Mouse (Mus musculus): ENCODE results near the gene Fstl3. TPM values are rescaled to one million over a fixed set of nuclear protein-coding genes. Genes with fewer than 3 reads are reported as not detected.
A peak's percentile ranks its signal among the peaks of the same experiment; 100 is the strongest.

The Fstl3 gene
- polyA plus RNA-seq, 1 experiment from 2014 or later: 7.5 TPM

DNA sequence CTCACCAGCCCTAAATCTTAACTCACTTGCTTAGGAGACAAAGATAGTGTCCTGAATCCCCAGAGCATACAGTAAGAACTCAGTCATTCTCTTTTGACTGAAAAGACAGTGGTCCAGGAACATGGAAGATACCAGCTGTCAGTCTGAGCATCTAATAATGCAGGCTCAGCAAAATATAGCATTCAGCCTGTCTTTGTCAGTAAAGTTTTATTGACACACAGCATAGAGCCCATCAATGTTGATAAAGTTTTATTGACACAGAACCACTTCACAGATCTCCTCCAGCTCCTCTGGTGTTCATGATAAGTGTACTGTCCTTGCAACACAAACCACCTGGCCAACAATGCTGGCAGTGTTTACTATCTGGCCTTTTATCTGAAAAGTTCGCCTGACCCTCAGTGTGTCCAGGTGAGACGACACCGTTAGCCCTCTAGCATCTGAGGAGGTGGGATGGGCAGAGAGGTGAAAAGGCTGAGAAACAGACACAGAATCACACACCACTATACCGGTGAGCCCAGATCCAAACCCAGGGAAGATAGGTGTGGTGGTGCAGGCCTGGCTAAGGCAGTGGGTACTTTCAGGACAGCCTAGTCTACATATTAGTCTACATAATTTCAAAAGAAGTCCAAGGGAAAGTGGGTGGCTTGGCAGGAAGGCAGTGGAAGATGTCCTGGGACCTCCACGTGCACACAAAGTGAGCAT, 15.4 kb downstream of the Fstl3 start:
- 82% methylated on average over 5 of the region's 5 CpGs for WGBS
- no peak for ATAC-seq (ENCODE audit: insufficient number of reproducible peaks, insufficient read depth, low FRiP score, low TSS enrichment, low read depth)
- H3K4me2 ChIP-seq: no peak overlapping the region
- H3K27me3 ChIP-seq: no peaks in the 10 kb centered on the region
- H3K27ac ChIP-seq: peak overlapping the region; percentile 86; the same call in 1 of the 2 replicates
- H3K9ac ChIP-seq: peak overlapping the region; percentile 98; the same call in 1 of the 2 replicates
- H3K9me3 ChIP-seq: no peaks in the 10 kb centered on the region
- peaks cover 24% of the 10 kb centered on the region for H3K4me1 ChIP-seq
- H3K4me3 ChIP-seq: peak overlapping the region; percentile 91; the same call in 1 of the 2 replicates
- H3K36me3 ChIP-seq: peaks cover 6% of the 10 kb centered on the region; the same call in 1 of the 2 replicates

DNA sequence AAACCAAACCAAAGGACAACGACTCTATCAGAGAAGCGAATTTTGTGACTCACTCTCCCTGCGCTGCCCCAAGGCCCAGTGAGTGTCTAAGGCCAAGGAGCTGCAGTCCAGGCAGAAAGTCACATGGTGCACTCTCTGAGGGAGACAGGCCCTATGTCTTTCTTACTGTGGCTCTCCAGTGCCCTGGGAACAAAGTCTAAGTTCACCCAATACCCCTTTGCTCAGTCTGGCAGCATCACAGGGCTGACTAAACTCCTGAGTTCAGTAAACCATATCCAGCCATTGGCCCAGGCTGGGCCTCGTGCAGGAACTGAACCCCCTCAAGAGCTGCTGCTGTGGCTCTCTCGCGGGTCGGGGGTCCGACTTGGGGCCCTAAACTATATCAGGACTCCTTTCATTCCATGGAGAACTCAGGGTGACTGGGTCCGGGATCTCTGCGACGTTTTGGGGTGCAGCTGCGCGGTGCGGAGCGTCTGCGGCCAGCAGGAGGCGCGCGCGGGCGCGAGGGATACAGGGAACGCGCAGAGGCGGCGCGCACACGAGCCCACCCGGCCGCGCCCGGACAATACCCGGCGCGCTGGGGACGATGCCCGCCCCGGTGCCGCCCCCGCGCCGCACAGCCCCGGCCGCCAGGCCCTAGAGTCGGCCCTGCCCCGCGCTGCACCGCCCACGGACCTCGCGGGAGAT, 16.1 kb downstream of the Fstl3 start, which contains the start of gene Palm:
Palm (plus strand) TSS at position 522 of the 687 bp plus-strand sequence.
- peaks cover 6% of the 10 kb centered on the region; the same call in 1 of the 2 replicates for H3K36me3 ChIP-seq
- peak; percentile 56; the same call in 1 of the 2 replicates for ATAC-seq (ENCODE audit: insufficient number of reproducible peaks, insufficient read depth, low FRiP score, low TSS enrichment, low read depth)
- no peaks in the 10 kb centered on the region for H3K27me3 ChIP-seq
- peak within 1 kb of the TSS; percentile 91 for H3K4me3 ChIP-seq
- H3K9me3 ChIP-seq: no peaks in the 10 kb centered on the region
- peak within 1 kb of the TSS; percentile 98 for H3K9ac ChIP-seq
- H3K4me1 ChIP-seq: peaks cover 24% of the 10 kb centered on the region
- peak within 1 kb of the TSS; percentile 85 for H3K4me2 ChIP-seq
- peak within 1 kb of the TSS; percentile 86 for H3K27ac ChIP-seq
- WGBS: 8% methylated on average over 34 of the region's 51 CpGs

DNA sequence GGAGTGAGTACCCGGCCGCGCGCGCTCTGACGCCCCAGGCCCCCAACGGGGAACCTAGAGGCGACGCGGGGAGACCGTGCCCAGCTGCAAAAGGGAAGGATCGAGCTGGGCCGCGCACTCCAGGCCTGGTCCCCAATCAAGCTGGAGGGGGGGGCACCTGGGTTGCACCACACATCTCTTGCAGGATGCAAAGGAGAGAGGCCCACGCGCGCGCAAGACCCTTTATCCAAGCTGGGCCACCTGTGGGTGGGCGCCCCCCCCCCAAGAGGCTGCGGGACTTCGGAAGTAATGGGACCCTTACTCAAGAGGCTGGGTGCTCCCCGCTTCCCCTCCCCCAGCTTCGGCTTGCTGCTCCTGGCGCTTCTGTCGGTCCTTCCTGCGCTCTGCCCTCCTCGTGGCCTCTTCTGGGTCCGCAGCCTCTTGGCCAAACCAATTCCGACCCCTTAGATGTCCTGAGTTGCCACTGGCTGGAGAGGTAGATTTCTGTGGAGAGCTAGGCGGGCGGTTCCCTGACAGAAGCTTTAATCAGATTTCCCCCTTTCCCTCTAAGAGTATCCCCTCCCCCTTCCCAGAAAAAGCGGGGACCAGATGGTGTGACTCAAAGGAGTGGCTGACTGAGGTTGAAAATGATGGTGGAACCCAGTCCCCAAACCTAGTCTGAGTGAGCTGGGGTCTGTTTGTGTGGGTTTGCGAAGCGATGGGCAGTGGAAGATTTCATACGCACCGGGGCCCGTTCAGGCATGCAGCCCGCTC, 16.8 kb downstream of the Fstl3 start:
- Histone ChIP-seq H3K27me3 (no peaks in the 10 kb centered on the region), H3K4me3 (peak overlapping the region; percentile 91), H3K9ac (peak overlapping the region; percentile 98), H3K36me3 (peaks cover 6% of the 10 kb centered on the region; the same call in 1 of the 2 replicates), H3K4me1 (peaks cover 24% of the 10 kb centered on the region), H3K27ac (peak overlapping the region; percentile 86), H3K9me3 (no peaks in the 10 kb centered on the region), H3K4me2 (peak overlapping the region; percentile 85)
- WGBS: 1% methylated on average over 37 of the region's 38 CpGs
- ATAC-seq (ENCODE audit: insufficient number of reproducible peaks, insufficient read depth, low FRiP score, low TSS enrichment, low read depth): no peak

DNA sequence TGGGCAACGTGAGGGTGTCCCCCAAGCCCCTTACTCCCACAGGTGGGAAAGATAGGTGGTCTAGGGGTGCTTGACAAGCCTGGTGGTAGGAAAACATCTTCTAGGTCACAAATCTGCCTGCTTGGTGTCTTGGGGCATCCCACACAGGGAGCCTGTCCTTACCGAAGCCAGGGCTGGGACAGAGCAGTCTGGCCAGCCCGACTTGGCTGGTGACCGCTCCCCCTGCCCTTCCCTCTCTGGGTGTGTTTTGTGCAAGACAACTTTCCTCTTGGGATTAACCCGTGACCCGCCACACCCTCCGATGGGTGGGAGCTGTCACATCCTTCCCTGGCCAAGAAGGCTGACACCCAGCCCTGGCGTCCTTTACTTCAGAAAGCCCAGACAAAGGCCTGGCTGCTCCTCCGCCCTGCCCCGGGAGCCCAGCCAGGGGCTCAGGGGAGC, 17.4 kb downstream of the Fstl3 start:
- Histone ChIP-seq H3K27ac (peak overlapping the region; percentile 86), H3K27me3 (no peaks in the 10 kb centered on the region), H3K4me3 (peak overlapping the region; percentile 91), H3K4me1 (peaks cover 24% of the 10 kb centered on the region), H3K4me2 (peak overlapping the region; percentile 85), H3K36me3 (peaks cover 6% of the 10 kb centered on the region; the same call in 1 of the 2 replicates), H3K9me3 (no peaks in the 10 kb centered on the region), H3K9ac (peak overlapping the region; percentile 98)
- no peak for ATAC-seq (ENCODE audit: insufficient number of reproducible peaks, insufficient read depth, low FRiP score, low TSS enrichment, low read depth)
- 10% methylated on average over 10 of the region's 10 CpGs for WGBS

DNA sequence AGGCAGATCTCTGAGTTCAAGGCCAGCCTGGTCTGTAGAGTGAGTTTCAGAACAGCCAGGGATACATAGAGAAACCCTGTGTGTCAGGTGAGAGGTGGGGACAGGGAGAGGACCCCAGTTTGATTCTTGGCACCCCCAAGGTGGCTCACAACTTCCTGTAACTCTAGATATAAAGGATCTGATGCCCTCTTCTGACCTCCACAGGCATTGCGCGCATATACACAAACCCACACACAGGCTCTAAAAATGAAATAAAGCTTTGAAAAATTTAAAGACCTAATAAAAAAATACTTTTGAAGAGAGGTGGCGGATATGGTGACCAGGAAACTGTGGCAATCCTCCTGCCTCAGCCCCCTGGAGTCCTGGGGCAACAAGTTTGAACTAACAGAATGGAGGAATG, 18.8 kb downstream of the Fstl3 start:
- Histone ChIP-seq H3K9ac (no peak overlapping the region), H3K27me3 (no peaks in the 10 kb centered on the region), H3K4me3 (no peak overlapping the region), H3K27ac (no peak overlapping the region), H3K36me3 (peaks cover 6% of the 10 kb centered on the region; the same call in 1 of the 2 replicates), H3K4me2 (no peak overlapping the region), H3K9me3 (no peaks in the 10 kb centered on the region), H3K4me1 (peaks cover 24% of the 10 kb centered on the region)
- WGBS: 97% methylated on average over 3 of the region's 3 CpGs
- ATAC-seq (ENCODE audit: insufficient number of reproducible peaks, insufficient read depth, low FRiP score, low TSS enrichment, low read depth): no peak

DNA sequence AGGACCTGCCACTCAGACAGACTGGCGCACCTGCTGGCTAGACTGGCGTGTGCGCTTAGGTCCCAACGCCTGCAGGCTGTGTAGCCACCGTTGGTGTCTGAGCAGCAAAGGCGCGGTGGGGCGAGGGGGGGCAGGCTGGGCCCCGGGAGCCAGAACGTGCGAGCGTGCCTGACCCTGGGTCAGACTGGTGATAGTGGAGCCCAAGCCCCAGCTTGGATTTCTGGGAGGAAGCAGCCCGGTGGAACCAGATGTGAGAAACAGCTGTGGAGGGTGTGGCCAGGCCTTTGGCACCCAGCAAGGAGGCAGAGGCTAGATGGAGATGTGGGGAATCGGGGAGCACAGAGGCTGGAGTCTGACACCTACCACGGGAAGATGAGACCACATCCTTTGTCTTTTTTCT, 20.3 kb downstream of the Fstl3 start:
- 51% methylated on average over 15 of the region's 15 CpGs for WGBS
- no peak overlapping the region; the same call in 1 of the 2 replicates for H3K27ac ChIP-seq
- ATAC-seq (ENCODE audit: insufficient number of reproducible peaks, insufficient read depth, low FRiP score, low TSS enrichment, low read depth): no peak
- no peaks in the 10 kb centered on the region for H3K27me3 ChIP-seq
- no peak overlapping the region for H3K4me2 ChIP-seq
- no peak overlapping the region for H3K4me3 ChIP-seq
- H3K36me3 ChIP-seq: peaks cover 6% of the 10 kb centered on the region; the same call in 1 of the 2 replicates
- H3K9ac ChIP-seq: no peak overlapping the region
- no peaks in the 10 kb centered on the region for H3K9me3 ChIP-seq
- peaks cover 31% of the 10 kb centered on the region for H3K4me1 ChIP-seq

DNA sequence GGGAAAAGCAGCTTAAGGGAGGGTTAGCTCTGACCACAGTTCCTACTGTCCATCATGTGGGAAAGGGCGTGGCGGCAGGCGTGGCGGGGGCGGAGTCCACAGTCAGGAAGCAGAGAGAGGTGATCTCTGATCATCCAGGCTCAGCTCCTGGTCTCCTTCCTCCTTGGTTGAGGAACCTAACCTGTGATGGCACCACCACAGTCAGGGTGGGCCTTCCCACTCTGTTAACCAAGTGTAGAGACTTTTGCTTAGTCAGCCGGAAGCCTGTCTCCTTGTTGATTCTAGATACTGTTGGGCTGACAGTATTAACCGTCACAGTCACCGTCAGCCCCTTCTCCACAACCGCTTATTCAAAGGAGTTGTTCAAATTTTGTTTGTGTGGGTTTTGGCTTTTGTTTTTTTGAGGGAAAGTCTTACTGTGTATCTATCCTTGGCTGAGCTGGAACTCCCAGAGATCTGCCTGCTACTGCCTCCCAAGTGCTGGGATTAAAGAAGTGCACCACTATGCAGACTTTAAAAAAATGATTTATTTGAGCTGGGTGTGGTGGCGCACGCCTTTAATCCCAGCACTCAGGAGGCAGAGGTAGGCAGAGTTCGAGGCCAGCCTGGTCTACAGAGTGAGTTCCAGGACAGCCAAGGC, 21.3 kb downstream of the Fstl3 start:
- WGBS: 91% methylated on average over 12 of the region's 12 CpGs
- Histone ChIP-seq H3K27me3 (no peaks in the 10 kb centered on the region), H3K4me3 (no peak overlapping the region), H3K4me1 (peaks cover 36% of the 10 kb centered on the region), H3K4me2 (no peak overlapping the region), H3K9me3 (no peaks in the 10 kb centered on the region), H3K9ac (no peak overlapping the region), H3K27ac (no peak overlapping the region), H3K36me3 (peaks cover 6% of the 10 kb centered on the region; the same call in 1 of the 2 replicates)
- ATAC-seq (ENCODE audit: insufficient number of reproducible peaks, insufficient read depth, low FRiP score, low TSS enrichment, low read depth): no peak

DNA sequence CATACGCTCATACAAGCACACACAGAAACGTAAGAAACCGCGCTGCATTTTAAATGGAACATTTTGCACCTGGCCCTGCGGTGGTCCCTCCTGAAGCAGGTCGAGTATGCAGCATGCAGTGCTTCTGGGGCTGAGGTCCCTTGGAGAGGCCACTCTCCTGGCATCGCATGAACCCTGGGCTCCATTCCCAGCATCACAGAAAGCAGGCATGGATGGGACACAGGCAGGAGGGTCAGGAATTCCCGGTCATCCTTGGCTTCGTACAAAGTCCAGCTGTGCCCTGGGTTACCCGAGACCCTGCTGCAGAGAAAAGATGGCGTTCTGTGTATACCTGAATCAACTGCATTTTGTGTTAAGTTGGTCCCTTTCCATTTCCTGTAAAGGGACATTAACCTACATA, 23.4 kb downstream of the Fstl3 start:
- Histone ChIP-seq H3K27ac (no peak overlapping the region), H3K36me3 (peaks cover 6% of the 10 kb centered on the region; the same call in 1 of the 2 replicates), H3K9ac (no peak overlapping the region), H3K9me3 (no peaks in the 10 kb centered on the region), H3K4me1 (peaks cover 41% of the 10 kb centered on the region), H3K4me3 (no peak overlapping the region), H3K27me3 (no peaks in the 10 kb centered on the region), H3K4me2 (no peak overlapping the region)
- ATAC-seq (ENCODE audit: insufficient number of reproducible peaks, insufficient read depth, low FRiP score, low TSS enrichment, low read depth): no peak
- WGBS: 78% methylated on average over 11 of the region's 11 CpGs

DNA sequence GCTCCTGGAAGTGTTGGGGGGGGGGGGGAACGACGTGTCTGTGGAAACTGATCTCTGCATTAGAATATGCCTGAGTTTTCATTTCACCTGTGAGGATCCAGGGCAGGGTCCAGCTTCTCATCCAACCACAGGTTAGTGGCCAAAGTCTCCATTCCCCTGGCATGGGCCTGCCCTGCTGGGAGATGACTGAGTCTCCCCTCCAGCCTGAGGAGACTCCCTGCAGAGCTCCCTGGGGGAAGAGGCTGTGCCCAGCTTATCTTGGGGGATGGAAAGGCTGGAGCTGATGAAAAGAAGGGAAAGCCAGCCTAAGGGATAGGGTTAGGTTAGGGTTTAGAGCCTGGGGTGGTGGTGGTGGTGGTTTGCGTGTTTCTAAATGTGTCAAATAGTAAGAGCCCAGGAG, 24.8 kb downstream of the Fstl3 start:
- Histone ChIP-seq H3K36me3 (peaks cover 6% of the 10 kb centered on the region; the same call in 1 of the 2 replicates), H3K27ac (no peak overlapping the region; the same call in 1 of the 2 replicates), H3K9ac (no peak overlapping the region), H3K9me3 (no peaks in the 10 kb centered on the region), H3K4me2 (no peak overlapping the region), H3K27me3 (no peaks in the 10 kb centered on the region), H3K4me1 (peaks cover 47% of the 10 kb centered on the region), H3K4me3 (no peak overlapping the region)
- no peak for ATAC-seq (ENCODE audit: insufficient number of reproducible peaks, insufficient read depth, low FRiP score, low TSS enrichment, low read depth)
- 50% methylated on average over 3 of the region's 3 CpGs for WGBS

DNA sequence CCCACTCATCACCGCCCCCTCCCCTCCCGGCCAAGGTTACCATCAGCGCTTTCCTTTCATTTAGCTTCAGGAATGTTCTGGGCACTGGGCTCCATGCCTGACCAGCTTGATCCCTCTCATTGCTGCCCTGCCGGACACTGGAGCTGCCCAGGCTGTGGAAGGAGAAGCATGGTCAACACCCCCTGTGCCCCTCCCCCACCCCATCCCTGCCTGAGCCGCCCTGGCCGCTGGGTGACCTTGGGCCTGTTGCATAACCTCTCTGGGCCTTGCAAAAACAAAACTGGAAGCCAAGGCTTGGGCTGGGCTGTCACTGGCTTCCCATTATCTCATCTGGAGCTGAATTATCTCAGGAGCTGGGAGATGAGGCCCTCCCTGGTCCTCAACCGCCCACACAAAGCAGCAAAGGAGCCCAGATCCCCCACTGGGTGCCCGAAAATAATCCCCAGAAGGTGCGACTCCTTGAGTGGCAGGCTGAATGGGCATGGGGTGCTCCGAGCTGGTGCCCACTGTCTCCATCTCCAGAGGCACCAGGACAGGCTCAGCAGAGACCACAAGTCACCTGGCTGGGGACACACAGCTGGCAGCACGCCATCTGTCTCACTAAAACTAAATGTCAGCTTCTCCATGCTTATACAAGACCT, 25.4 kb downstream of the Fstl3 start:
- 56% methylated on average over 11 of the region's 11 CpGs for WGBS
- Histone ChIP-seq H3K27ac (peak overlapping the region; percentile 51), H3K4me2 (no peak overlapping the region)

More for the DNA sequence above, 25.4 kb downstream of the Fstl3 start:
- no peaks in the 10 kb centered on the region for H3K9me3 ChIP-seq
- no peak overlapping the region for H3K9ac ChIP-seq
- H3K4me3 ChIP-seq: no peak overlapping the region
- H3K27me3 ChIP-seq: no peaks in the 10 kb centered on the region
- H3K4me1 ChIP-seq: peaks cover 44% of the 10 kb centered on the region
- H3K36me3 ChIP-seq: peaks cover 7% of the 10 kb centered on the region
- ATAC-seq (ENCODE audit: insufficient number of reproducible peaks, insufficient read depth, low FRiP score, low TSS enrichment, low read depth): no peak
